Mouse (Mus musculus) Patski (cell line): ENCODE results near the gene Naa38. TPM values are rescaled to one million over a fixed set of nuclear protein-coding genes. Genes with fewer than 3 reads are reported as not detected.

Experiments
- ATAC-seq: fragments of 100-300 bp; one replicate; pipeline ENCODE4 v1.8.0; 2021
- CTCF ChIA-PET: fragments of 350-600 bp; sonication (Branson Sonifier 250); formaldehyde crosslinking; loops from one replicate; lab custom pipeline; 2022; ENCODE audit warnings: inconsistent platforms; lab: Charles Lee
- POLR2A ChIA-PET: fragments of 350-600 bp; sonication (Branson Sonifier 250); formaldehyde crosslinking; loops from one replicate; lab custom pipeline; 2022; ENCODE audit warnings: antibody characterized with exemption, inconsistent platforms; lab: Charles Lee
- DNase-seq: peaks from one replicate; pipeline ENCODE4 v3.0.0-alpha.2; 2011; ENCODE audit warnings: low read depth, low spot score
- H3K27me3 ChIP-seq: fragments of 371-371 bp; one replicate; pipeline ENCODE4 v1.5.1; 2021
- CTCF ChIP-seq: fragments of 100-300 bp; IDR thresholded peaks from one replicate; pipeline ENCODE4 v1.5.1; 2021
- in situ Hi-C: fragments of 300-500 bp; cut with MboI; formaldehyde crosslinking; loops from 3 replicates; pipeline ENCODE4 v1.11.1; 2018; ENCODE audit warnings: low pct_unique_long_range_greater_than_20kb, mixed read lengths
- polyA plus RNA-seq: library from polyadenylated mRNA; unstranded; gene quantifications from one replicate; pipeline ENCODE4 v1.2.3, GENCODE M21; 2021

Gene Naa38
- polyA plus RNA-seq, 1 experiment from 2014 or later = 128 TPM

DNA sequence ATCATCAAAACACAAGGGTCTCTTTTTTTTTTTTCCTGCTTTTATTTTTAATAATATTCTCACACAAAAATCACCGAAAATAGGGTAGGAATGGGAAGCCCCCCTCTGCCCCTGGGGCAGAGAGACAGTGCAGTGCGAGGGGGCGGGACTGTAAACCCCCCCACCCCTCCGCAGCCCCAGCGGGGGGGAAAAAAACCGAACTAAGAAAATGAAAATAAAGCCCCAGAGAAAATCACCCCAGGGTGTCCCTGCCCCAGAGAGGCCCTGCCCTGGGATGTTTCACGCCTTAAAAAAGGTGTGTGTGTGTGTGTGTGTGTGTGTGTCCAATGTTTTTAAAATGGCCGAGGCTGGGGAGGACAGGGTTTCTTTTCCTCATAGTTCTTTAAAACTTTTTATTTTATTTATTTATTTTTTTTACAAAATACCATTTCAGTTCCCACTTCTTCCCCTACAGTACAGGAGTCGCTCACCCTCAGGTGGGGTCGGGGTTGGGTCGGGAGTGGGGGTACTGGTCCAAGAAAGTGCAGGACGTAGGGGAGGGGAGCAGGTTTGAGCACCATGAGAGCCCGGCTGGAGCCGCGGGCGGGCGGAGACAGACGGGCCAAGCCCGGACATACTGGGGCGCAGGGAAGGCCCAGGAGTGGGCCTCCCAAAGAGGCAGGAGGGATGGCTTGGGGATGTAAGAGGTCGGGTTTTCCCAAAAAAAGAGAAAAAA, 3.4 kb downstream of the Naa38 start:
- ChIA-PET POLR2A (interaction anchor here (0.7 to 1.0 kb wide), 3 partner anchors 9 to 115 kb away, joined by 3 to 5 read pairs (median 4); no protein-coding TSS in a partner anchor), CTCF (no interaction called here)
- TF ChIP-seq CTCF = no peak
- no peaks in the 10 kb centered on the region for H3K27me3 ChIP-seq
- ATAC-seq = no peak
- no peak for DNase-seq
- in situ Hi-C loops = no loop called here

GRCm38 (mm10) chr11:69399201-69400082, 4.2 kb downstream of the Naa38 start:
- no peak for TF ChIP-seq CTCF

GRCm38 (mm10) chr11:69400083-69400850, 5.0 kb downstream of the Naa38 start:
- POLR2A ChIA-PET = interaction anchor here (1.2 kb wide), 1 partner anchor 17 kb away, joined by 3 read pairs; no protein-coding TSS in a partner anchor
- in situ Hi-C loops = loop anchor here (25.0 kb wide), 1 partner anchor 587 kb away; the partner anchor contains the start of genes Ctdnep1, Elp5, Gabarap and Phf23
- TF ChIP-seq CTCF = no peak
- no peak for ATAC-seq
- CTCF ChIA-PET = no interaction called here
- H3K27me3 ChIP-seq = no peaks in the 10 kb centered on the region
- no peak for DNase-seq

More at GRCm38 (mm10) chr11:69399201-69400082, 4.2 kb downstream of the Naa38 start:
- in situ Hi-C loops = loop anchor here (25.0 kb wide), 1 partner anchor 588 kb away; the partner anchor contains the start of genes Ctdnep1, Elp5, Gabarap and Phf23
- ATAC-seq (no peak), DNase-seq (no peak)
- POLR2A ChIA-PET = interaction anchor here (1.0 to 1.2 kb wide), 2 partner anchors 18 to 27 kb away, joined by 3 read pairs; no protein-coding TSS in a partner anchor
- H3K27me3 ChIP-seq = no peaks in the 10 kb centered on the region
- CTCF ChIA-PET = no interaction called here

- H3K27me3 ChIP-seq = no peaks in the 10 kb centered on the region
- POLR2A ChIA-PET = interaction anchor here (1.0 to 1.5 kb wide), 2 partner anchors 18 to 23 kb away, joined by 3 to 6 read pairs; no protein-coding TSS in a partner anchor
- CTCF ChIA-PET = interaction anchor here (0.9 kb wide), 1 partner anchor 143 kb away, joined by 3 read pairs; no protein-coding TSS in a partner anchor
- ATAC-seq = no peak
- no peak for TF ChIP-seq CTCF
- no peak for DNase-seq
- in situ Hi-C loops = loop anchor here (25.0 kb wide), 1 partner anchor 586 kb away; the partner anchor contains the start of genes Ctdnep1, Elp5, Gabarap and Phf23
These were observed 5.9 kb downstream of the Naa38 start for GRCm38 (mm10) chr11:69401210-69401637.

- ChIA-PET POLR2A (interaction anchor here (1.0 to 1.5 kb wide), 2 partner anchors 17 to 22 kb away, joined by 3 to 6 read pairs; no protein-coding TSS in a partner anchor), CTCF (interaction anchor here (0.9 kb wide), 1 partner anchor 144 kb away, joined by 3 read pairs; no protein-coding TSS in a partner anchor)
- in situ Hi-C loops = loop anchor here (25.0 kb wide), 1 partner anchor 585 kb away; the partner anchor contains the start of genes Ctdnep1, Elp5, Gabarap and Phf23
- TF ChIP-seq CTCF = no peak
- ATAC-seq = no peak
- DNase-seq = no peak
- H3K27me3 ChIP-seq = no peaks in the 10 kb centered on the region
These were observed 6.7 kb downstream of the Naa38 start for GRCm38 (mm10) chr11:69401987-69402386.

DNA sequence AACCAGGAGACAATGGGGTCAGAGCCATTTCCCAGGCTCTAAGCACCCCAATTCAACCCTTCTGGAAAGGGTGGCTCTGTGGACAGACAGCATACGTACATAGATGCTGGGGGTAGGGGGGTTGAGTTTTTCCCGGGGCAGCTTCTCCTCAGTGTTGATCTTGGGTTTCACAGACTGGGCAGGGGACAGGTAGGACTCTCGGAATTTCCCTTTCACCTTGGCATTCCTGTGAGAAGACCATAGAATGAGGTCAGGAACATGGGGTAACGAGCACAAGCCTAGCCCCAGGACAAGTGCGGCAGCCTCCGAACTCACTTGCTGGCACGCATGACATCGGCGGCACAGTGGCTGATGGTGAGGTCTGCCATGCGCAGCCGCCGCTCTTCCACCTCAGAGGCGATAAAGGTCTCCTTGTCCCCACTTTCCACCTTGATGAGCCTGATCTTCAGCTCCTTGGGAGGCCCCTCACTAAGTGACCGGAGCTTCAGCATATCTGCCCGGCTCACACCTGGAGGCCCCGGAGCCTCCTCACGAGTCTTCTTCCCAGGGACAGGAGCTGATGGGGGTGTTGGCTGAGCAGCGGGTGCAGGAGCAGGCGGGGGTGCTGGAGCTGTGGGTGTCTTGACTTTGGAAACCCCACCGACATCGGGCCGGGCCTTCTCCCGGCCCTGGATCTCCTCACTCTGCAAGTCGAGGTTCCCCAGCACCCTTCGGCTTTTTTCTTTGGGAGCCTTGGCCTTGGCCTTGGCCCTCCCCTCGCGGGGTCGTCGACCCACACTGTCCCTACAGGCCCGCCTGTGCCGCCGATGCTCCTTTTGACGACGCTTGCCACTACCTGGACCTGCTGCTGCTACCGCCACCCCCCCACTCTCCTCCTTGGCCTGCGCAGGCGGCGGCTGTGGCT, 8.7 kb downstream of the Naa38 start:
- no peak for DNase-seq
- no peaks in the 10 kb centered on the region for H3K27me3 ChIP-seq
- in situ Hi-C loops = loop anchor here (25.0 kb wide), 1 partner anchor 583 kb away; the partner anchor contains the start of genes Ctdnep1, Elp5, Gabarap and Phf23
- CTCF ChIA-PET = no interaction called here
- ATAC-seq = no peak
- POLR2A ChIA-PET = no interaction called here
- TF ChIP-seq CTCF = no peak

DNA sequence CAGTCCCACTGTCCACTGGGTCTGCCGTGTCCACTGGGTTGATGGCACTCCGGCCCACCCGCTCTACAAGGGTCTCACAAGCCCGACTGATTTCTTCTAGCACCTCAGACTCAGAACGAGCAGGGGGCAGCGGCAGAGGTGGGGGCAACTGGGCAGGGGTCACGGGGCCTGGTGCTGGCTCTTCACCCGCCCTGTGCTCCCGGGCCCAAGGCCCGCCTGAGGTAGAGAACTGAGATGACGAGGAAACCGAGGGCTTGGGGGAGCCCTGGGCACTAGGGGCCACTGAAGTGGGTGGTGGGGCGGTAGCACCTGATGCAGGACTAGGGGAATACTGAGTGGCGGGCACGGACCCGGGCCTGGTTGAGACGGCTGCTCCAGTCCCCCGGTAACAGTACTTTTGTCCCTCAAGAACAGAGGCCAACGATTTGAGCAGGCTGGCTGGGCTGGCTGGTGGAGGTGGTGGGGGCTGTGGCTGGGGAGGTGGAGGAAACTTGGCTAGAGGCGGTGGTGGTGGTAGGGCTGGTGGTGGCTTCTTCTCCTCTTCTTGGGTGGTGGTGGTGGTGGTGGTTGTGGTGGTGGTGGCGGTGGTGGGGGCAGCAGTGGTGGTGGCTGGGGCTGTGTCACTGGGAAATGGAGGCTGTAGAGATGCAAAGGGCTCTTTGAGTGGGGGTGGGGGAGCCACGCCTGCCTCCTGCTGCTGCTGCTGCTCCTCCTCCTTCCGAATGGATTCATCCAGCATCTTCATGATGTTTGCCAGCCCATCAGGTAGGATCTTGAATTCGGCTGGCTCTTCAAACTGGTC, 9.5 kb downstream of the Naa38 start:
- ChIA-PET POLR2A (no interaction called here), CTCF (no interaction called here)
- no peak for TF ChIP-seq CTCF
- no peaks in the 10 kb centered on the region for H3K27me3 ChIP-seq
- ATAC-seq (no peak), DNase-seq (no peak)
- in situ Hi-C loops = loop anchor here (25.0 kb wide), 1 partner anchor 583 kb away; the partner anchor contains the start of genes Ctdnep1, Elp5, Gabarap and Phf23
